Mouse (Mus musculus) hindbrain, embryonic 12.5 days (tissue): Measurements from ENCODE around the gene Tnfrsf17. TPM values are rescaled to one million over a fixed set of nuclear protein-coding genes. Genes with fewer than 3 reads are reported as not detected.

Source experiments
- ATAC-seq: fragments of 200-750 bp; cut with Nextera tagmentation; 2 replicates; pipeline ENCODE4 v1.8.0; 2017; ENCODE audit warnings: moderate TSS enrichment; ENCODE audit not compliant: low FRiP score
- H3K27ac ChIP-seq: fragments of 300-500 bp; sonication (generic); 2 replicates; pipeline ENCODE4 v1.5.1; 2016; ENCODE audit warnings: mild to moderate bottlenecking
- H3K27me3 ChIP-seq: fragments of 300-500 bp; sonication (generic); 2 replicates; pipeline ENCODE4 v1.6.1; 2016; ENCODE audit warnings: mild to moderate bottlenecking
- H3K36me3 ChIP-seq: fragments of 300-500 bp; sonication (generic); 2 replicates; pipeline ENCODE4 v1.6.1; 2016; ENCODE audit warnings: mild to moderate bottlenecking
- H3K4me1 ChIP-seq: fragments of 300-500 bp; sonication (generic); 2 replicates; pipeline ENCODE4 v1.6.1; 2016
- H3K4me2 ChIP-seq: fragments of 300-500 bp; sonication (generic); replicated peaks from 2 replicates; pipeline ENCODE4 v1.6.1; 2016; ENCODE audit warnings: mild to moderate bottlenecking
- H3K4me3 ChIP-seq: fragments of 300-500 bp; sonication (generic); 2 replicates; pipeline ENCODE4 v1.5.1; 2016; ENCODE audit warnings: mild to moderate bottlenecking
- H3K9ac ChIP-seq: fragments of 300-500 bp; sonication (generic); 2 replicates; pipeline ENCODE4 v1.6.1; 2016; ENCODE audit warnings: mild to moderate bottlenecking, moderate library complexity
- H3K9me3 ChIP-seq: fragments of 300-500 bp; sonication (generic); replicated peaks from 2 replicates; pipeline ENCODE4 v1.6.1; 2016; ENCODE audit warnings: mild to moderate bottlenecking
- WGBS: fragments of 180-500 bp; shearing (Covaris S2); methylation state at CpG from one replicate; pipeline ENCODE4 v1.1.7; 2016; 5-methylcytosine and 5-hydroxymethylcytosine counted together
- polyA plus RNA-seq: library from polyadenylated mRNA; unstranded; fragments of >200 nt; fragmentation: Nextera tagmentation; extraction: Ambion mirVana; gene quantifications from 2 replicates; pipeline ENCODE4 v1.2.1, GENCODE M21; 2016

Tnfrsf17 gene
- polyA plus RNA-seq, 1 experiment from 2014 or later: not detected

GRCm38 (mm10) chr16:11303741-11304140, 9.9 kb upstream of the Tnfrsf17 start:
- no peak for ATAC-seq
- Histone ChIP-seq H3K4me3 (no peak overlapping the region), H3K9ac (no peak overlapping the region), H3K4me1 (no peaks in the 10 kb centered on the region), H3K4me2 (no peak overlapping the region), H3K9me3 (no peaks in the 10 kb centered on the region), H3K27me3 (no peaks in the 10 kb centered on the region), H3K36me3 (no peaks in the 10 kb centered on the region), H3K27ac (no peak overlapping the region)

- Histone ChIP-seq H3K9ac (no peak overlapping the region), H3K4me1 (no peaks in the 10 kb centered on the region), H3K36me3 (no peaks in the 10 kb centered on the region), H3K27ac (no peak overlapping the region), H3K4me2 (no peak overlapping the region), H3K4me3 (no peak overlapping the region), H3K27me3 (no peaks in the 10 kb centered on the region), H3K9me3 (no peaks in the 10 kb centered on the region)
- WGBS: 95% methylated on average over 2 of the region's 2 CpGs
- no peak for ATAC-seq
Observed at GRCm38 (mm10) chr16:11305531-11305930, 8.1 kb upstream of the Tnfrsf17 start.

- Histone ChIP-seq H3K27me3 (no peaks in the 10 kb centered on the region), H3K36me3 (no peaks in the 10 kb centered on the region), H3K9me3 (no peaks in the 10 kb centered on the region), H3K4me3 (no peak overlapping the region), H3K4me1 (no peaks in the 10 kb centered on the region), H3K4me2 (no peak overlapping the region), H3K9ac (no peak overlapping the region), H3K27ac (no peak overlapping the region)
- no peak for ATAC-seq
- 89% methylated on average over 5 of the region's 5 CpGs for WGBS
Observed at GRCm38 (mm10) chr16:11315786-11316320, 2.2 kb downstream of the Tnfrsf17 start.

- Histone ChIP-seq H3K4me1 (no peaks in the 10 kb centered on the region), H3K27me3 (no peaks in the 10 kb centered on the region), H3K4me2 (no peak overlapping the region), H3K27ac (no peak overlapping the region), H3K36me3 (no peaks in the 10 kb centered on the region), H3K9me3 (no peaks in the 10 kb centered on the region), H3K4me3 (no peak overlapping the region), H3K9ac (no peak overlapping the region)
- WGBS: 69% methylated on average over 5 of the region's 5 CpGs
- ATAC-seq: no peak
Observed at GRCm38 (mm10) chr16:11316748-11317147, 3.1 kb downstream of the Tnfrsf17 start.

GRCm38 (mm10) chr16:11317324-11317723, 3.7 kb downstream of the Tnfrsf17 start:
- no peaks in the 10 kb centered on the region for H3K36me3 ChIP-seq
- peaks cover 2% of the 10 kb centered on the region; the same call in 1 of the 2 replicates for H3K4me1 ChIP-seq
- no peak overlapping the region for H3K9ac ChIP-seq
- no peaks in the 10 kb centered on the region for H3K27me3 ChIP-seq
- no peaks in the 10 kb centered on the region for H3K9me3 ChIP-seq
- 71% methylated on average over 6 of the region's 6 CpGs for WGBS
- no peak overlapping the region for H3K27ac ChIP-seq
- no peak for ATAC-seq
- no peak overlapping the region for H3K4me3 ChIP-seq
- no peak overlapping the region for H3K4me2 ChIP-seq

- Histone ChIP-seq H3K27ac (peak within 1 kb of the TSS; percentile 87), H3K4me3 (peak within 1 kb of the TSS; percentile 74), H3K4me2 (peak within 1 kb of the TSS; percentile 86), H3K9me3 (no peaks in the 10 kb centered on the region), H3K36me3 (no peaks in the 10 kb centered on the region), H3K9ac (peak within 1 kb of the TSS; percentile 90), H3K4me1 (peaks cover 11% of the 10 kb centered on the region), H3K27me3 (no peaks in the 10 kb centered on the region)
- ATAC-seq: peak; percentile 97
- WGBS: 4% methylated on average over 61 of the region's 61 CpGs
Observed at GRCm38 (mm10) chr16:11322409-11323323, 9.1 kb downstream of the Tnfrsf17 start, which contains the start of gene Snx29. Snx29 (plus strand) TSS chr16:11322908.

- peak; percentile 68 for ATAC-seq
- WGBS: 6% methylated on average over 17 of the region's 17 CpGs
- H3K4me3 ChIP-seq: peak overlapping the region; percentile 74
Observed at GRCm38 (mm10) chr16:11323324-11324051, 9.9 kb downstream of the Tnfrsf17 start.

GRCm38 (mm10) chr16:11330081-11330800, 16.6 kb downstream of the Tnfrsf17 start:
- no peak for ATAC-seq
- H3K4me2 ChIP-seq: no peak overlapping the region
- H3K9ac ChIP-seq: no peak overlapping the region
- no peak overlapping the region for H3K27ac ChIP-seq
- H3K9me3 ChIP-seq: no peaks in the 10 kb centered on the region
- no peaks in the 10 kb centered on the region; the same call in 1 of the 2 replicates for H3K36me3 ChIP-seq
- no peaks in the 10 kb centered on the region for H3K27me3 ChIP-seq
- no peaks in the 10 kb centered on the region for H3K4me1 ChIP-seq
- WGBS: 90% methylated on average over 3 of the region's 3 CpGs
- no peak overlapping the region for H3K4me3 ChIP-seq

More at GRCm38 (mm10) chr16:11323324-11324051, 9.9 kb downstream of the Tnfrsf17 start:
- H3K9me3 ChIP-seq: no peaks in the 10 kb centered on the region
- peaks cover 11% of the 10 kb centered on the region for H3K4me1 ChIP-seq
- no peaks in the 10 kb centered on the region for H3K36me3 ChIP-seq
- no peaks in the 10 kb centered on the region for H3K27me3 ChIP-seq
- peak overlapping the region; percentile 86 for H3K4me2 ChIP-seq
- H3K9ac ChIP-seq: peak overlapping the region; percentile 90
- H3K27ac ChIP-seq: peak overlapping the region; percentile 87

- H3K4me1 ChIP-seq: no peaks in the 10 kb centered on the region
- no peak overlapping the region for H3K9ac ChIP-seq
- no peaks in the 10 kb centered on the region; the same call in 1 of the 2 replicates for H3K36me3 ChIP-seq
- no peaks in the 10 kb centered on the region for H3K9me3 ChIP-seq
- H3K4me2 ChIP-seq: no peak overlapping the region
- no peak overlapping the region for H3K27ac ChIP-seq
- WGBS: 94% methylated on average over 1 of the region's 1 CpGs
- H3K27me3 ChIP-seq: no peaks in the 10 kb centered on the region
- H3K4me3 ChIP-seq: no peak overlapping the region
- ATAC-seq: no peak
Observed at GRCm38 (mm10) chr16:11331030-11331429, 17.4 kb downstream of the Tnfrsf17 start.

GRCm38 (mm10) chr16:11343292-11343815, 29.7 kb downstream of the Tnfrsf17 start:
- WGBS: 84% methylated on average over 4 of the region's 4 CpGs
- Histone ChIP-seq H3K9me3 (no peaks in the 10 kb centered on the region), H3K9ac (no peak overlapping the region), H3K4me3 (no peak overlapping the region), H3K27ac (no peak overlapping the region), H3K4me2 (no peak overlapping the region), H3K27me3 (no peaks in the 10 kb centered on the region), H3K36me3 (no peaks in the 10 kb centered on the region), H3K4me1 (no peaks in the 10 kb centered on the region)
- no peak for ATAC-seq

GRCm38 (mm10) chr16:11351903-11352302, 38.3 kb downstream of the Tnfrsf17 start:
- peaks cover 3% of the 10 kb centered on the region; the same call in 1 of the 2 replicates for H3K36me3 ChIP-seq

More at GRCm38 (mm10) chr16:11351903-11352302, 38.3 kb downstream of the Tnfrsf17 start:
- Histone ChIP-seq H3K4me2 (no peak overlapping the region), H3K27me3 (no peaks in the 10 kb centered on the region), H3K9ac (no peak overlapping the region), H3K4me1 (no peaks in the 10 kb centered on the region), H3K27ac (no peak overlapping the region), H3K9me3 (no peaks in the 10 kb centered on the region), H3K4me3 (no peak overlapping the region)
- 84% methylated on average over 7 of the region's 7 CpGs for WGBS
- no peak for ATAC-seq
